Mouse (Mus musculus): Measurements from ENCODE around the gene Spop. TPM values are rescaled to one million over a fixed set of nuclear protein-coding genes. Genes with fewer than 3 reads are reported as not detected.
"Not testable (repeated sequence)": the region's sequence is repeated elsewhere in the genome, so short reads cannot be mapped to it uniquely, and the experiment has no call there.

Spop gene
- polyA plus RNA-seq, 1 experiment from 2014 or later: 171 TPM

GRCm38 (mm10) chr11:95493950-95494349 lies 80.1 kb downstream of the Spop start:
- Histone ChIP-seq H3K9ac (ENCODE audit: low read length) (no peak overlapping the region), H3K9me3 (replicated peaks; ENCODE audit: control insufficient read depth, low read length) (no peaks in the 10 kb centered on the region), H3K4me2 (ENCODE audit: low read depth, low read length) (no peak overlapping the region), H3K36me3 (ENCODE audit: control insufficient read depth, insufficient read depth, low read length) (peaks cover 3% of the 10 kb centered on the region; the same call in 1 of the 2 replicates), H3K27ac (ENCODE audit: low read length) (no peak overlapping the region), H3K27me3 (ENCODE audit: control insufficient read depth, insufficient read depth, low read length) (no peaks in the 10 kb centered on the region), H3K4me1 (ENCODE audit: control insufficient read depth, insufficient read depth, low read length) (no peaks in the 10 kb centered on the region), H3K4me3 (replicated peaks; ENCODE audit: low read length) (no peak overlapping the region)
- no peak for ATAC-seq (ENCODE audit: insufficient read depth, low FRiP score)
- 84% methylated on average over 9 of the region's 9 CpGs for WGBS

GRCm38 (mm10) chr11:95494374-95494773 lies 80.5 kb downstream of the Spop start:
- Histone ChIP-seq H3K9ac (ENCODE audit: low read length) (no peak overlapping the region), H3K27ac (ENCODE audit: low read length) (no peak overlapping the region), H3K4me1 (ENCODE audit: control insufficient read depth, insufficient read depth, low read length) (no peaks in the 10 kb centered on the region), H3K9me3 (replicated peaks; ENCODE audit: control insufficient read depth, low read length) (no peaks in the 10 kb centered on the region), H3K4me2 (ENCODE audit: low read depth, low read length) (no peak overlapping the region), H3K4me3 (replicated peaks; ENCODE audit: low read length) (no peak overlapping the region), H3K27me3 (ENCODE audit: control insufficient read depth, insufficient read depth, low read length) (no peaks in the 10 kb centered on the region), H3K36me3 (ENCODE audit: control insufficient read depth, insufficient read depth, low read length) (peaks cover 3% of the 10 kb centered on the region; the same call in 1 of the 2 replicates)
- no peak for ATAC-seq (ENCODE audit: insufficient read depth, low FRiP score)
- 80% methylated on average over 3 of the region's 3 CpGs for WGBS

- no peak overlapping the region for H3K9ac ChIP-seq (ENCODE audit: low read length)
- 84% methylated on average over 9 of the region's 9 CpGs for WGBS
Observed at GRCm38 (mm10) chr11:95495883-95496282, 82.0 kb downstream of the Spop start.

GRCm38 (mm10) chr11:95497921-95498320 lies 84.0 kb downstream of the Spop start:
- no peak overlapping the region for H3K9ac ChIP-seq (ENCODE audit: low read length)
- 89% methylated on average over 5 of the region's 5 CpGs for WGBS
- no peak overlapping the region for H3K27ac ChIP-seq (ENCODE audit: low read length)
- no peak overlapping the region for H3K4me3 ChIP-seq (replicated peaks; ENCODE audit: low read length)
- H3K4me1 ChIP-seq (ENCODE audit: control insufficient read depth, insufficient read depth, low read length): no peaks in the 10 kb centered on the region
- no peak for ATAC-seq (ENCODE audit: insufficient read depth, low FRiP score)
- no peaks in the 10 kb centered on the region for H3K9me3 ChIP-seq (replicated peaks; ENCODE audit: control insufficient read depth, low read length)
- no peaks in the 10 kb centered on the region for H3K27me3 ChIP-seq (ENCODE audit: control insufficient read depth, insufficient read depth, low read length)
- H3K4me2 ChIP-seq (ENCODE audit: low read depth, low read length): no peak overlapping the region
- no peaks in the 10 kb centered on the region; the same call in 1 of the 2 replicates for H3K36me3 ChIP-seq (ENCODE audit: control insufficient read depth, insufficient read depth, low read length)

More at GRCm38 (mm10) chr11:95495883-95496282, 82.0 kb downstream of the Spop start:
- ATAC-seq (ENCODE audit: insufficient read depth, low FRiP score): no peak
- H3K4me1 ChIP-seq (ENCODE audit: control insufficient read depth, insufficient read depth, low read length): no peaks in the 10 kb centered on the region
- no peak overlapping the region for H3K4me3 ChIP-seq (replicated peaks; ENCODE audit: low read length)
- H3K27ac ChIP-seq (ENCODE audit: low read length): no peak overlapping the region
- peaks cover 3% of the 10 kb centered on the region; the same call in 1 of the 2 replicates for H3K36me3 ChIP-seq (ENCODE audit: control insufficient read depth, insufficient read depth, low read length)
- no peaks in the 10 kb centered on the region for H3K27me3 ChIP-seq (ENCODE audit: control insufficient read depth, insufficient read depth, low read length)
- H3K4me2 ChIP-seq (ENCODE audit: low read depth, low read length): no peak overlapping the region
- no peaks in the 10 kb centered on the region for H3K9me3 ChIP-seq (replicated peaks; ENCODE audit: control insufficient read depth, low read length)

GRCm38 (mm10) chr11:95500412-95500811 lies 86.5 kb downstream of the Spop start:
- H3K4me1 ChIP-seq (ENCODE audit: control insufficient read depth, insufficient read depth, low read length): no peaks in the 10 kb centered on the region
- no peak for ATAC-seq (ENCODE audit: insufficient read depth, low FRiP score)
- no peaks in the 10 kb centered on the region for H3K9me3 ChIP-seq (replicated peaks; ENCODE audit: control insufficient read depth, low read length)
- WGBS: 42% methylated on average over 4 of the region's 4 CpGs
- no peak overlapping the region for H3K27ac ChIP-seq (ENCODE audit: low read length)
- no peak overlapping the region for H3K4me3 ChIP-seq (replicated peaks; ENCODE audit: low read length)
- H3K4me2 ChIP-seq (ENCODE audit: low read depth, low read length): no peak overlapping the region
- H3K36me3 ChIP-seq (ENCODE audit: control insufficient read depth, insufficient read depth, low read length): no peaks in the 10 kb centered on the region; the same call in 1 of the 2 replicates
- H3K9ac ChIP-seq (ENCODE audit: low read length): no peak overlapping the region
- no peaks in the 10 kb centered on the region for H3K27me3 ChIP-seq (ENCODE audit: control insufficient read depth, insufficient read depth, low read length)

DNA sequence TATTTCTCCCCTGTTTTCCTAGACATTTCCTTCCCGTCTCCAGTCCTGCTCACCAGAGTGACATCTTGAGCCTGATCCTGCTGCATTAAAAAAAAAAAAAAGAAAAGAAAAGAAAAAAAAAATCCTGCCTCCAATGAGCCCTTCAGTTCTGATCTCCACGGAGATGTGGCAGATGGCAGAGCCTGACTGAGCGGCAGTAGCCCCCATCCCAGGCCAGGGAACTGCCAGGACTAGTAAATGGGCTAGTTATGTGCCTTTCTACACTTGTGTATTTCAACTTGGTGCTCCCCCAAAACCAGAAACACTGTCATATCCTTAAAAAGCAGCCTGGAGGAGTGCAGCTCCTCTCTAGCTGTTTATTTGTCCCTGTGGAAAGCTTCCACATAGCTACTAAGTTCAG lies 87.0 kb downstream of the Spop start:
- H3K4me2 ChIP-seq (ENCODE audit: low read depth, low read length): no peak overlapping the region
- WGBS: 39% methylated on average over 3 of the region's 3 CpGs
- H3K9ac ChIP-seq (ENCODE audit: low read length): no peak overlapping the region
- no peak overlapping the region for H3K27ac ChIP-seq (ENCODE audit: low read length)
- no peaks in the 10 kb centered on the region for H3K9me3 ChIP-seq (replicated peaks; ENCODE audit: control insufficient read depth, low read length)
- no peaks in the 10 kb centered on the region for H3K4me1 ChIP-seq (ENCODE audit: control insufficient read depth, insufficient read depth, low read length)
- no peak overlapping the region for H3K4me3 ChIP-seq (replicated peaks; ENCODE audit: low read length)
- no peaks in the 10 kb centered on the region; the same call in 1 of the 2 replicates for H3K36me3 ChIP-seq (ENCODE audit: control insufficient read depth, insufficient read depth, low read length)
- no peak for ATAC-seq (ENCODE audit: insufficient read depth, low FRiP score)
- H3K27me3 ChIP-seq (ENCODE audit: control insufficient read depth, insufficient read depth, low read length): no peaks in the 10 kb centered on the region

DNA sequence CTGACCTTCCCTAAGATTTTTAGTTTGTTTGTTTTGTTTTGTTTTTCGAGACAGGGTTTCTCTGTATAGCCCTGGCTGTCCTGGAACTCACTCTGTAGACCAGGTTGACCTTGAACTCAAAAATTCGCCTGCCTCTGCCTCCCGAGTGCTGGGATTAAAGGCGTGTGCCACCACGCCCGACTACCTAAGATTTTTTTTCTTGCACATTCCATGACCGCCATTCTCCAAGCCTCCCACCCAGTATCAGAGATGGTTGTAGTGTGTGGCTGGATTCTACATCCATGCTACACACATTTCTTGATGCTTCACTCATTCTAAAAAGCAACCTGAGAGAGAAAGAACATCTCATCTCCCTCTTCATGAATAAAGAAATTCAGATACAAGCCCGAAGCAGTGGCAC lies 87.9 kb downstream of the Spop start:
- H3K4me1 ChIP-seq (ENCODE audit: control insufficient read depth, insufficient read depth, low read length); H3K9ac ChIP-seq (ENCODE audit: low read length); ATAC-seq (ENCODE audit: insufficient read depth, low FRiP score); H3K36me3 ChIP-seq (ENCODE audit: control insufficient read depth, insufficient read depth, low read length); H3K9me3 ChIP-seq (replicated peaks; ENCODE audit: control insufficient read depth, low read length); H3K4me2 ChIP-seq (ENCODE audit: low read depth, low read length); H3K4me3 ChIP-seq (replicated peaks; ENCODE audit: low read length); H3K27ac ChIP-seq (ENCODE audit: low read length); H3K27me3 ChIP-seq (ENCODE audit: control insufficient read depth, insufficient read depth, low read length): not testable (repeated sequence)
- 77% methylated on average over 8 of the region's 8 CpGs for WGBS

GRCm38 (mm10) chr11:95503581-95504180 lies 89.8 kb downstream of the Spop start:
- no peak overlapping the region for H3K4me2 ChIP-seq (ENCODE audit: low read depth, low read length)
- WGBS: 41% methylated on average over 10 of the region's 10 CpGs
- ATAC-seq (ENCODE audit: insufficient read depth, low FRiP score): 0 out of 2 replicates have a peak, but pooled peaks have one; percentile 18
- H3K27me3 ChIP-seq (ENCODE audit: control insufficient read depth, insufficient read depth, low read length): no peaks in the 10 kb centered on the region
- H3K4me3 ChIP-seq (replicated peaks; ENCODE audit: low read length): no peak overlapping the region
- no peak overlapping the region for H3K9ac ChIP-seq (ENCODE audit: low read length)
- peak overlapping the region; percentile 16; the same call in 1 of the 2 replicates for H3K27ac ChIP-seq (ENCODE audit: low read length)
- H3K4me1 ChIP-seq (ENCODE audit: control insufficient read depth, insufficient read depth, low read length): peaks cover 5% of the 10 kb centered on the region
- H3K9me3 ChIP-seq (replicated peaks; ENCODE audit: control insufficient read depth, low read length): no peaks in the 10 kb centered on the region
- no peaks in the 10 kb centered on the region for H3K36me3 ChIP-seq (ENCODE audit: control insufficient read depth, insufficient read depth, low read length)

- H3K9ac ChIP-seq (ENCODE audit: low read length): no peak overlapping the region
- no peaks in the 10 kb centered on the region for H3K9me3 ChIP-seq (replicated peaks; ENCODE audit: control insufficient read depth, low read length)
- H3K27me3 ChIP-seq (ENCODE audit: control insufficient read depth, insufficient read depth, low read length): no peaks in the 10 kb centered on the region
- no peak overlapping the region for H3K4me2 ChIP-seq (ENCODE audit: low read depth, low read length)
- H3K36me3 ChIP-seq (ENCODE audit: control insufficient read depth, insufficient read depth, low read length): no peaks in the 10 kb centered on the region
- no peak overlapping the region for H3K4me3 ChIP-seq (replicated peaks; ENCODE audit: low read length)
- H3K27ac ChIP-seq (ENCODE audit: low read length): no peak overlapping the region
- 68% methylated on average over 6 of the region's 6 CpGs for WGBS
- peaks cover 10% of the 10 kb centered on the region for H3K4me1 ChIP-seq (ENCODE audit: control insufficient read depth, insufficient read depth, low read length)
- ATAC-seq (ENCODE audit: insufficient read depth, low FRiP score): no peak
Observed at GRCm38 (mm10) chr11:95504271-95504731, 90.4 kb downstream of the Spop start.
